Mouse (Mus musculus) bone marrow macrophage, adult 2 months (primary cell): ENCODE measurements around the gene Pomgnt2. TPM values are rescaled to one million over a fixed set of nuclear protein-coding genes. Genes with fewer than 3 reads are reported as not detected.

Source experiments
- H3K27ac ChIP-seq: 2 replicates; pipeline ENCODE4 v1.5.1; 2012; ENCODE audit warnings: low read depth, low read length; ENCODE audit not compliant: insufficient read depth
- H3K4me1 ChIP-seq: 2 replicates; pipeline ENCODE4 v1.6.1; 2012; ENCODE audit warnings: low read length; ENCODE audit not compliant: control insufficient read depth, insufficient read depth
- H3K4me3 ChIP-seq: 2 replicates; pipeline ENCODE4 v1.5.1; 2012; ENCODE audit warnings: mild to moderate bottlenecking, low read length, moderate library complexity; ENCODE audit not compliant: insufficient read depth
- CTCF ChIP-seq: IDR thresholded peaks from 2 replicates; pipeline ENCODE4 v1.5.1; 2012; ENCODE audit warnings: low read depth, mild to moderate bottlenecking, low read length, moderate library complexity
- POLR2A ChIP-seq: IDR thresholded peaks from 2 replicates; pipeline ENCODE4 v1.6.1; 2012; ENCODE audit warnings: mild to moderate bottlenecking, low read depth, low read length, borderline replicate concordance
- polyA plus RNA-seq: library from polyadenylated mRNA; stranded (reverse); fragments of >200 nt; gene quantifications from 2 replicates; pipeline ENCODE4 v1.2.4, GENCODE M21; 2012; ENCODE audit not compliant: missing spikeins, insufficient read depth, insufficient read length

Gene Pomgnt2
- polyA plus RNA-seq, 1 experiment = 1.8 TPM

DNA sequence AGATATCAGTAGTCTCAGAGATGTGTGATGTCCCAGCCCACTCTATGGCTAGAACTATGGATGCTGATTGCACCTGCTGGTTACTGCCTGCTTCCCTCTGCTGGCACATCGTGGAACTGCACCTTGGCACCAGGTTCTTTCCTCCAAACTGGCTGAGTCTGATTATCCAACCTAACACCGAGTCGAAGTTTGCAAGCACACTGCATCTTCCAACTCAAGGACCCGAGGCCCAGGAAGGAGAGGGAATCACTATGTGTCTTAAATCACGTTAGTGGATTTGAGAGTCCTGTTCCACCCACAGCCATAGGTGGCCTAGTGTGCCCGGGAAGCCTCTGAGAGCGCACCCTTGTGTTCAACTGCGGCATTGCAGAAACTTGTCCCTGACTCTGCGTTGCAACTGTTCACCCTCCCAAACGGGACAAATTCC is 17.3 kb upstream of the Pomgnt2 start:
- H3K27ac ChIP-seq = no peak overlapping the region
- no peaks in the 10 kb centered on the region; the same call in 1 of the 2 replicates for H3K4me1 ChIP-seq
- no peak overlapping the region for H3K4me3 ChIP-seq
- TF ChIP-seq POLR2A = no peak
- peak; percentile 99 for TF ChIP-seq CTCF

DNA sequence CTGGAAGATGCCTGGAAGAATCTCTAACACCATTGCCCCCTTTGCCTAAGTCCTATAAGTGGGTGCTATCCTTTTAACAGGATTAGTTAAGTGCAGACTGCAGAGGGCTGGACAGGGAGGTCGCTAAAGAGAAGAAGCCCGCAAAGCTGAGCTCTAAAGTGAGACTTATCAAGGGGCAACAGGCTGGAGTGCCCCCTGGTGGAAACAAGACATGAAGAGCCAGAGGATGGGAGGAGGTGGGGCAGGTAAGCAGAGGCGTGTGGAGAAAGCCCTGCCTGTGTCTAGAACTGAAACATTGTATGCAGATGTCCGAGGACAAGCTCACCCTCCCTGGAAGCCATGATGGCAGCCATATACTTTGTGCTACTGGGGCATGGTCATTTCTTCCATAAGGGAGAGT is 16.7 kb upstream of the Pomgnt2 start:
- H3K27ac ChIP-seq = no peak overlapping the region
- H3K4me3 ChIP-seq = no peak overlapping the region
- TF ChIP-seq CTCF = no peak
- TF ChIP-seq POLR2A = no peak
- H3K4me1 ChIP-seq = no peaks in the 10 kb centered on the region

DNA sequence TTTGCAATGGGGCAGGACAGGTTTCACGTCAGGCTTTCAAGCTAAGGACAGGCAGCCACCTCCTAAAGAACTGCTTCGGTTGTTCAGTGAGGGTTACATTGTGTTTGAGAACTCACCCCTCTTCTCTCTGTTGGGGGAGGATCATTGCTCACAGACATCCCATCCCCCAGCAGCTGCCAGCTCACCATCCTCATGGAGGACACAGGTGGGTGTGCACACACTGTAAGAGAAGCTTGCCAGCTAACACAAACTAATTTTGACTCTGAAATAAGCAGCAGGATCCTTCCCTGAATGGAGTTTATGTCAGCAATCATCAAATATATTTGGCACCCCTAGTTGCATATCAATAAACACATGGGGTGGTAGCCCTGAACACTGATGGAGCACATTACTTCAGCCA is 15.9 kb upstream of the Pomgnt2 start:
- Histone ChIP-seq H3K4me3 (no peak overlapping the region), H3K27ac (no peak overlapping the region), H3K4me1 (no peaks in the 10 kb centered on the region)
- TF ChIP-seq POLR2A (no peak), CTCF (no peak)

DNA sequence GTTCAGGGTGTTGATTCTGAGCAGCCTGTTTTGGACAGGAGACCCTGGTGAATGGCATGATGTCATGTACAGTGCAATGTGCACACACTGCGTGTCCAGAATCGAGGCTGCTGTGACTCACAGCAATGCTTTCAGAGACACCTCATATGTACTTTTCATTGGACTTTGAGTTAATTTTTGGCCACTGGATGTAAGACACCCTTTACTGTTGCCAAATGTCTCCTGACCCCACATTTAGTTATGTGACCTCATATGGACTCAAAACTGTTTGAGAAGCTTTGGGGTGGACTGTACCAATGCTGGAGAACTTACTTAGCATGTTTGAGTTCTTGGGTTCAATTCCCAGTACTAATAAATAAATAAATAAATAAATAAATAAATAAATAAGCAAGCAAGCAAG is 13.8 kb upstream of the Pomgnt2 start:
- H3K27ac ChIP-seq = no peak overlapping the region
- no peak overlapping the region for H3K4me3 ChIP-seq
- no peaks in the 10 kb centered on the region for H3K4me1 ChIP-seq
- TF ChIP-seq CTCF = no peak
- no peak for TF ChIP-seq POLR2A

DNA sequence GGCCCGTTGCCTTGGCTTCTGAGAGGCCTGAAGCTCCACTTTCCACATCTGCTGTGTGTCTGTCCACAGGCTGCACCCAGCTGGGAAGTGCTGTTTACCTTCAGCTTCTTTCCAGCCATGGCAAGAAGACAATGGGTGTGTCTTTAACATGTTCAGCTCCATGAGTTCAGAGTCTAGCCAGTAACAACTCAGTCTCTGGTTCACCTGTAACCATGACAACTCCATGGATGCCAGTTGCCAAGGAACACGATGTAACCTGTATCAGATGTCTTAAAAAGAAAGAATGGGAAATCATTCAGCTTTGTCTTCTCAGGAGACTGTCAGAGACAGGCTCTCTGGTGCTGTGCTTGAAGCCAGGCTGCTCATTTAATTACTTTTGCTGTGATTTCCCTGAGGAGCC is 12.0 kb upstream of the Pomgnt2 start:
- Histone ChIP-seq H3K4me1 (no peaks in the 10 kb centered on the region), H3K27ac (no peak overlapping the region), H3K4me3 (no peak overlapping the region)
- TF ChIP-seq CTCF = no peak
- TF ChIP-seq POLR2A = no peak

DNA sequence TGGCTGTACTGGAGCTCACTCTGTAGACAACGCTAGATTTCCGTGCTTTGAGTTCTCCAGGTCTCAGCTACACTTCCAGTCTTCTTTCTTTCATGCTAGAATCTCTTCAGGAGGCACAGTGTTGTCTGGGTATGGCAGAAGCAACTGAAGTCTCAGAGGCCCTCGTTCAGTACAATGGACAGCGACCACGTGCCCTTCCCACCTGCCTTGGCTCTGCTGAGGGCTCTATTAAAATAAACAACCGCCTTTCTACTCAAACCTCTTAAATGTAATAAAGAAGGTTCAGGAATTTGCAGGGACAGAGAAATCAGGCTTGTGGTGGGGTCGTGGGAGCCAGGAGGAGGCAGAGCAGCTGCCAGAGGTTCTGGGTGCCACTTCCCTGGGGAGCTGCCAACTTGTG is 9.7 kb upstream of the Pomgnt2 start:
- TF ChIP-seq POLR2A = no peak
- no peak for TF ChIP-seq CTCF
- no peak overlapping the region for H3K4me3 ChIP-seq
- no peak overlapping the region for H3K27ac ChIP-seq
- H3K4me1 ChIP-seq = no peaks in the 10 kb centered on the region

DNA sequence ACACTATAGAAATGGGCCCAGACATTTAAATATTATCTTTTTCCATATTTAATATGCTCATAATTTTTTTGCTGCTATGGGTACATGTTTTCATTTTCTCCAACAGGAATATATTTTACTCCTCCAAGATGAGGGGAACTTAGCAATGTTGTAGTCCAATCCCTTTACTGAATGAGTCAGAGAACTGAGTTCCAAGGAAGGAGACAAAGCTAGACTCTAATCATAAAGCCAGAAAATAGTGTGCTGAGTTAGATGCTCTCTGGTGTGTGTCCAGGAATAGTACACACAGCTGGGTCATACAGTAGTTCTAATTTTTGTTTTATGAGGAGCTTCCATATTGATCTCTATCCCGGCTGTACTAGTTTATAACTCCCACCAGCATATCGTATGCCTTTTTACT is 9.3 kb upstream of the Pomgnt2 start:
- no peak overlapping the region for H3K4me3 ChIP-seq
- TF ChIP-seq CTCF (no peak), POLR2A (no peak)
- H3K27ac ChIP-seq = no peak overlapping the region
- no peaks in the 10 kb centered on the region for H3K4me1 ChIP-seq

DNA sequence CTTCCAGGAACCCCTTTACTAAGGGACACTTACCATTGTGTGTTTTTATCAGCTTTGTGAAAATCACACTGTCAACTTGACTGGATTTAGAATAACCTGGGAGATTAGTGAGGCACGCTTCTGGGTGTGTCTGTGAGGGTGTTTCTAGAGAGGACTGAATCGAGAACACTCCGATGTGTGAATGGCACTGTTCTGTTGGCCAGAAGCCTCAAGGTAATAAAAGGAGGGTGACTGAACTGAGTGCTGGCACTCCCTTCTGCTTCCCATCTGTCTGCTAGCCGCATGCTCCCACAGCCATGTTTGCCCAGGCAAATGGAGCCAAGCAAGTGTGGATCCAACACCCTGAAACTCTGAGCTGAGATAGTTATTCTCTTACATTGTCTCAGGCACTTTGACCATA is 1.1 kb upstream of the Pomgnt2 start:
- Histone ChIP-seq H3K27ac (no peak overlapping the region), H3K4me3 (no peak overlapping the region), H3K4me1 (0 out of 2 replicates have a peak, but pooled peaks cover 2% of the 10 kb centered on the region)
- TF ChIP-seq POLR2A (no peak), CTCF (no peak)

DNA sequence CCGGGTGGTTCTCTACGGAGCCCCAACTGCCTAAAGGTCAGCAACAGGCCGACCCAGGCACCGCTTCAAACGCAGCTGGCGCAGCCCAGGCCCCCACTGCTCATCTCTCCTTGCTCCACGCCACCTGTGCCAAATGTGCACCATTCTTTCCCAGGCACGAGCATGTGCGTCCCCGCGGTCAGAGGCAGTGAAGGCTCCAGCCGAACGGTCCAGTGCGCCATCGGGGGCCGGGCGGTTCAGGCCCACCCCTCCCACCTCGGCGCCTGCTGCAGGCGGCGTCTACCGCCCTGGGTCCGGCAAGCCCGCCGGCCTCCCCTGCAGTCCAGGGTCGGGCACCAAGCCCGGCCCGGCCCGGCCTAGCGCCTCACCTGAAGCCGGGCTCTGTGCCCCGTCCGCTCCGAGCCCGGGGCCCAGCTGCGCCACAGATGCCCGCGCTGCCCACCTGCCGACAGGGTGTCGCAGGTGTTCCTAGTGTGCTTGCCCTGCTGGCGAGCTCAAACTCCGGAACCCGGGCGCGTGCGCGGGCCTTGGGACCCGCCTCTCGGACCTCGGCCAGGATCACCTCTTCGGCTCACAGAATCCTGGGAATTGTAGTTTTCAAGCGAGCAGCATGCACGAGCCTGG is 1.3 kb downstream of the Pomgnt2 start:
- Histone ChIP-seq H3K27ac (no peak overlapping the region), H3K4me3 (peak overlapping the region; percentile 74), H3K4me1 (0 out of 2 replicates have a peak, but pooled peaks cover 2% of the 10 kb centered on the region)
- TF ChIP-seq POLR2A (no peak), CTCF (no peak)

DNA sequence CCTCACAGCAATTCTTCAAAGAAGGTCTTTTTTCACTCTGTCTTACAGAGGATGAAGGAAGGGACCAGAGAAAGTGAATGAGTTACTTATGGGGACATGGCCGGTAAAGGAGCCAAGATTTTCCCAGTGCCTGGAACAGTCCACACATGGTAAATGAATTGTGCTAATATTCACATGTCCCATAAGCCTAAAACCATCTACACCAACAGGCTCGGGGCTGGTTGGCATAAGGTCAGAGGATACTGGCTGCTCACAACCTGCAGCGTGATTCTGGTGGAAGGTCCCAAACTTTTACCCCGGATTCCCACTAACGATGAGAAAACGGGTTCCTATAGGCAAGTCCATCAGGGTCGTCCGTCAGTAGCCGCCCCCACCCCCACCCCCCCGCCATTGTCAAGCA is 1.8 kb downstream of the Pomgnt2 start:
- Histone ChIP-seq H3K4me3 (peak overlapping the region; percentile 74), H3K4me1 (0 out of 2 replicates have a peak, but pooled peaks cover 2% of the 10 kb centered on the region), H3K27ac (no peak overlapping the region)
- TF ChIP-seq POLR2A = no peak
- TF ChIP-seq CTCF = no peak

DNA sequence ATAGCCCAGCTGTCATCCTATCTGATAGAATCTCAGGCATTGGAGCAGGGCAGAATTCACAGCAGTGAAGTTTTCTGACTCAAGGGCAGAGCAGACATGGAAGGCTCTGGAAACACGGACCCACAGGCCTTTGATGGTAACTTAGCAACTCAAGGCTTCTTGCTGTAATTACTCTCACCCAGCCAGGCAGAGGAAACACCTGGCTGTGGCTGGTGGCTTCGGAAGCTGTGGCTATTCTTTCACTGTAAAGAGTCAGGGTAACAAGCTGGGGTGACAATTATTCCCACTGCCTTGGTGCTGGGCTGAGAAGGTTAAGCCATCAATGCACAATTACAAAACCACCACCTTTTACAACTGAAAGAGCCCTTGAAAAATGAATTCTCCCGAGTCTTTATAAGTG is 3.9 kb downstream of the Pomgnt2 start:
- H3K4me1 ChIP-seq = 0 out of 2 replicates have a peak, but pooled peaks cover 2% of the 10 kb centered on the region
- no peak for TF ChIP-seq CTCF
- no peak for TF ChIP-seq POLR2A
- no peak overlapping the region for H3K4me3 ChIP-seq
- no peak overlapping the region for H3K27ac ChIP-seq

DNA sequence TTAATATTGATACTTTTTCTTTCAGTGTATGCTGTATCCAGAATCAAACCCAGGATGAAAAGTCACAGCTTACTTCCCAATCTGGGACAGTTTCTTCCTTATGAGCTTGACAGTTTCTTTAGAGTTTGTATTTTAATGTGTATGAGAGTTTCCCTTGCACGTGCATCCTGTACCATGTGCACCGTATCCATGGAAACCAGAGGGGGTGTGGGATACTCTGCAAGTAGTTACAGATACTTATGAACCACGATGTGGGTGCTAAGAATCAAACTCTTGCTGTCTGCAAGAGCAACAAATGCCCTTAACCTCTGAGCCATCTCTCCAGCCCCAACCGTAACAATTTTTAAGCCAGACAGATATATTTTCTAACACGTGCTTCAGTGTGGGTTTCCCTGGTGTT is 5.9 kb downstream of the Pomgnt2 start:
- no peak for TF ChIP-seq CTCF
- TF ChIP-seq POLR2A = no peak
- H3K27ac ChIP-seq = no peak overlapping the region
- 0 out of 2 replicates have a peak, but pooled peaks cover 2% of the 10 kb centered on the region for H3K4me1 ChIP-seq
- no peak overlapping the region for H3K4me3 ChIP-seq
